8 mouse cellular contexts compared by ENCODE assay signal in the genomic region with DNA sequence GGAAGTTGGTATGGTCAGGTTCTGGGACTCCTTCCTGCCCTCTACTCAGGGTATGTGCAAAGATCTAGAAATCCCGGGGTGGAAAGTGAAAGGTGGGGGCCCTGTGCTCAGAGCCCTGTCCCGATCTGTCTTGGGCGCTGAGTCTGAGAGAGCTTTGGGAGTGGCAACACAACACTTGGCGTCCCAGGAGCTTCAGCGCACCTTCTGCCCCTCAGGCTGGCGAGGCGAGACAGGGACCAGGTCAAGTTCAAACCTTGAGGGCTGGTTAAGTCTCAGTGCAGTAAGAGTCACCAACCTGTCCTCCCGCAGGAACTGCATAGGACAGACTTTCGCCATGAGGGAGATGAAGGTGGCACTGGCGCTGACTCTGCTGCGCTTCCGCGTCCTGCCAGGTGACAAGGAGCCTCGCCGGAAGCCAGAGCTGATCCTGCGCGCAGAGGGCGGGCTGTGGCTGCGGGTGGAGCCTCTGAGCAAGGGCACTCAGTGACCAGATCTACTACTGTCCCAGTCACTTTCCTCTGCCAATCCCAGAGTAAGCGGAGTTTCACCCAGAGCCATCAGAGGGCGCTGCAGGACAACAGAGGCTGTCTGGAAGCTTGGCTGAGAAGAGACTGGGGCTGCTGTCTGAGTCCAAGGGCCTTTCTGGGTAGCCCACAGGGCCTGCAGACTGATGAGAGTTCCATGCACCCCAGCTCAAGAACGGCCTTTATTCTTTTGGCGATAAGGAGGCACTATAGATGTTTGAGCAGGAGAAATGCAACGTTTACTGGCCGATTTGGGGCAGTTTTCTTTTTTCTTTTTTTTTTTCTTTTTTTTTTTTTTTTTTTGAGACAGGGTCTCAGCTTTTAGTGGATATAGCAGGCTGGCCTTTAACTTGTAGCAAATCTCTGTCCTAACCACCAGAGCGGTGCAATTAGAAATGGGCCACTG. TPM values are rescaled to one million over a fixed set of nuclear protein-coding genes. Genes with fewer than 3 reads are reported as not detected.
DNase-seq lines count a peak whose midpoint lies in the region; ATAC-seq lines count a peak whose summit lies in the region.

No protein-coding gene starts in this region.

- no peaks in the 10 kb centered on the region for H3K27me3 ChIP-seq in hindbrain, embryonic 15.5 days

- peak; percentile 71 for ATAC-seq in hindbrain, embryonic 15.5 days (ENCODE audit: low FRiP score, low read depth)

- H3K9me3 ChIP-seq in hindbrain, embryonic 15.5 days, result no peaks in the 10 kb centered on the region

- 19% methylated on average over 26 of the region's 26 CpGs for WGBS in hindbrain, embryonic 15.5 days

- no peak overlapping the region for H3K9ac ChIP-seq in hindbrain, embryonic 15.5 days

- no peak overlapping the region for H3K27ac ChIP-seq in hindbrain, embryonic 15.5 days (replicated peaks)

- peak overlapping the region; percentile 14; the same call in 1 of the 2 replicates for H3K4me3 ChIP-seq in hindbrain, embryonic 15.5 days

- DNase-seq in WW6 (ENCODE audit: low read depth, low spot score), result peak; percentile 58
- DNase-seq in cerebellum, postnatal 36 days, result peak; percentile 95 to 97
- DNase-seq in frontal cortex, postnatal 36 days (ENCODE audit: low spot score in 2 of 2), result peak; percentile 83 to 90
- DNase-seq in left cerebral cortex, adult 11 months (ENCODE audit: low spot score), result peak; percentile 78
- DNase-seq in lung, postnatal 36 days, result peak; percentile 96
- DNase-seq in retina, embryonic 14.5 days (ENCODE audit: low spot score), result peak; percentile 92
- DNase-seq in thymus, postnatal 4 days, result peak; percentile 95

- peak overlapping the region; percentile 45 for H3K4me2 ChIP-seq in hindbrain, embryonic 15.5 days

- no peaks in the 10 kb centered on the region for H3K36me3 ChIP-seq in hindbrain, embryonic 15.5 days

- H3K4me1 ChIP-seq in hindbrain, embryonic 15.5 days (replicated peaks), result no peaks in the 10 kb centered on the region

RNA-seq across cellular contexts. Expression of gene Cyp4f16, which starts 7.7 kb away (rescaled TPM):
- polyA plus RNA-seq in hindbrain, embryonic 15.5 days (2015; fragmentation: Nextera tagmentation; extraction: Ambion mirVana), result 17.3 and 18.7 TPM in 2 replicates

RNA-seq across cellular contexts. Expression of gene Cyp4f17, which starts 22.8 kb away (rescaled TPM):
- polyA plus RNA-seq in hindbrain, embryonic 15.5 days (2015; fragmentation: Nextera tagmentation; extraction: Ambion mirVana), result 10.9 and 12.3 TPM in 2 replicates
